Mouse (Mus musculus) liver, embryonic 14.5 days (tissue): ENCODE data around the gene Tspan32. TPM values are rescaled to one million over a fixed set of nuclear protein-coding genes. Genes with fewer than 3 reads are reported as not detected.

Experiments
- ATAC-seq: fragments of 200-750 bp; cut with Nextera tagmentation; 2 replicates; pipeline ENCODE4 v1.8.0; 2017; ENCODE audit warnings: moderate number of reproducible peaks, mild to moderate bottlenecking, moderate library complexity; ENCODE audit not compliant: insufficient read depth
- DNase-seq, 3 experiments: peaks; one replicate each; pipeline ENCODE4 v3.0.0-alpha.2; 2012 to 2013; ENCODE audit warnings: low read depth in 3 of 3, low spot score in 3 of 3
- H3K27ac ChIP-seq: fragments of 300-500 bp; sonication (generic); 2 replicates; pipeline ENCODE4 v1.5.1; 2014; ENCODE audit warnings: moderate library complexity, mild to moderate bottlenecking, control low read depth, inconsistent platforms
- H3K27me3 ChIP-seq: fragments of 300-500 bp; sonication (generic); 2 replicates; pipeline ENCODE4 v1.6.1; 2014; ENCODE audit warnings: mild to moderate bottlenecking, low read length, moderate library complexity; ENCODE audit not compliant: control insufficient read depth, insufficient read depth
- H3K36me3 ChIP-seq: fragments of 300-500 bp; sonication (generic); replicated peaks from 2 replicates; pipeline ENCODE4 v1.6.1; 2014; ENCODE audit warnings: low read depth; ENCODE audit not compliant: control insufficient read depth, insufficient read depth
- H3K4me1 ChIP-seq, 2 experiments: fragments of 200-500 bp in 1 of 2; fragments of 300-500 bp in 1 of 2; sonication (generic) in 1 of 2; replicated peaks; 2 replicates each; pipeline ENCODE4 v1.6.1; 2012 to 2014; ENCODE audit warnings: antibody characterized with exemption in 1 of 2, inconsistent platforms in 1 of 2, low read length in 1 of 2; ENCODE audit not compliant: control insufficient read depth in 2 of 2, insufficient read depth in 2 of 2
- H3K4me2 ChIP-seq: fragments of 300-500 bp; sonication (generic); 2 replicates; pipeline ENCODE4 v1.6.1; 2014; ENCODE audit warnings: low read depth, mild to moderate bottlenecking, control low read depth, moderate library complexity
- H3K4me3 ChIP-seq, 2 experiments: fragments of 200-500 bp in 1 of 2; fragments of 300-500 bp in 1 of 2; sonication (generic) in 1 of 2; 2 replicates each; pipeline ENCODE4 v1.5.1; 2012 to 2014; ENCODE audit warnings: low read depth in 2 of 2, low read length in 2 of 2, mild to moderate bottlenecking in 2 of 2, control low read depth in 1 of 2, inconsistent platforms in 1 of 2, moderate library complexity in 1 of 2; ENCODE audit not compliant: insufficient read depth in 1 of 2
- H3K9ac ChIP-seq: fragments of 300-500 bp; sonication (generic); replicated peaks from 2 replicates; pipeline ENCODE4 v1.6.1; 2014; ENCODE audit warnings: mild to moderate bottlenecking, control low read depth, moderate library complexity
- H3K9me3 ChIP-seq: fragments of 300-500 bp; sonication (generic); 2 replicates; pipeline ENCODE4 v1.6.1; 2016; ENCODE audit warnings: low read length, mixed read lengths; ENCODE audit not compliant: control insufficient read depth
- CTCF ChIP-seq: IDR thresholded peaks from 2 replicates; pipeline ENCODE4 v1.5.1; 2016; ENCODE audit warnings: antibody characterized with exemption, low read depth, control low read depth
- EP300 ChIP-seq: IDR thresholded peaks from 2 replicates; pipeline ENCODE4 v1.6.1; 2016; ENCODE audit warnings: antibody characterized with exemption, low read depth
- WGBS: fragments of 180-500 bp; shearing (Covaris S2); extraction: QIAGEN DNeasy Blood & Tissue Kit; methylation state at CpG from one replicate; pipeline ENCODE4 v1.1.7; 2014; ENCODE audit not compliant: insufficient replicate concordance; 5-methylcytosine and 5-hydroxymethylcytosine counted together
- polyA plus RNA-seq, 2 experiments: library from polyadenylated mRNA; depleted of rRNA in 1 of 2; stranded (reverse) in 1 of 2; unstranded in 1 of 2; fragments of >200 nt; fragmentation: Nextera tagmentation in 1 of 2; extraction: Ambion mirVana in 1 of 2; gene quantifications; 2 replicates each; pipeline versions ENCODE4 v1.2.1 to v1.2.3; 2012 to 2014

Gene Tspan32
- polyA plus RNA-seq, 2 experiments: 47.7 to 78.4 TPM

DNA sequence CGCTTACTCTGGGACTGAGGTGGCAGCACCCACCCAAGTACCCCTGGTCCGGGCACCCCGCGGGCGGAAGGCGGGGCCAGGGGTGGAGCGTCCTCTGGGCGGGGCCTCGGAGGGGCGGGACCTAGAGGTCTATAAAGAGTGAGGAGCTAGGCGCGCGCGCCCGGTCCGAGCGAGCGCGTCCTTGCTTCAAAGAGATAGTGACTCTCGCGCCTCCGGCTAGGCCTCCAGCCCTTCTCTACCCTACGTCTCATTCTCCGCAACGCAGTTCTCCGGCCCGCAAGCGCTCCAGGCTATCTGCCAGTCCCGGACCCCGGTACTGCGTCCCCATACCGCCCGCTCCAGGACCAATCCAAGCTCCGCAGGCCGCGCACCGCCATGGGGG lies 47.8 kb downstream of the Tspan32 start, which contains the start of gene Cd81:
Gene Cd81, plus strand, starts transcription at position 114 of the 382 bp plus-strand sequence.
- TF ChIP-seq CTCF (no peak), EP300 (no peak)
- peak within 1 kb of the TSS; percentile 68 to 75 for H3K4me3 ChIP-seq
- H3K9ac ChIP-seq: peak within 1 kb of the TSS; percentile 73
- H3K27me3 ChIP-seq: no peaks in the 10 kb centered on the region
- peak; percentile 63 to 68 (median 63) for DNase-seq
- peaks cover 28 to 46% of the 10 kb centered on the region in 2 experiments for H3K4me1 ChIP-seq
- no peaks in the 10 kb centered on the region for H3K9me3 ChIP-seq
- peak within 1 kb of the TSS; percentile 87 for H3K4me2 ChIP-seq
- ATAC-seq: peak; percentile 84
- H3K27ac ChIP-seq: peak within 1 kb of the TSS; percentile 6
- no peaks in the 10 kb centered on the region for H3K36me3 ChIP-seq
- WGBS: under 1% methylated on average over 36 of the region's 37 CpGs

DNA sequence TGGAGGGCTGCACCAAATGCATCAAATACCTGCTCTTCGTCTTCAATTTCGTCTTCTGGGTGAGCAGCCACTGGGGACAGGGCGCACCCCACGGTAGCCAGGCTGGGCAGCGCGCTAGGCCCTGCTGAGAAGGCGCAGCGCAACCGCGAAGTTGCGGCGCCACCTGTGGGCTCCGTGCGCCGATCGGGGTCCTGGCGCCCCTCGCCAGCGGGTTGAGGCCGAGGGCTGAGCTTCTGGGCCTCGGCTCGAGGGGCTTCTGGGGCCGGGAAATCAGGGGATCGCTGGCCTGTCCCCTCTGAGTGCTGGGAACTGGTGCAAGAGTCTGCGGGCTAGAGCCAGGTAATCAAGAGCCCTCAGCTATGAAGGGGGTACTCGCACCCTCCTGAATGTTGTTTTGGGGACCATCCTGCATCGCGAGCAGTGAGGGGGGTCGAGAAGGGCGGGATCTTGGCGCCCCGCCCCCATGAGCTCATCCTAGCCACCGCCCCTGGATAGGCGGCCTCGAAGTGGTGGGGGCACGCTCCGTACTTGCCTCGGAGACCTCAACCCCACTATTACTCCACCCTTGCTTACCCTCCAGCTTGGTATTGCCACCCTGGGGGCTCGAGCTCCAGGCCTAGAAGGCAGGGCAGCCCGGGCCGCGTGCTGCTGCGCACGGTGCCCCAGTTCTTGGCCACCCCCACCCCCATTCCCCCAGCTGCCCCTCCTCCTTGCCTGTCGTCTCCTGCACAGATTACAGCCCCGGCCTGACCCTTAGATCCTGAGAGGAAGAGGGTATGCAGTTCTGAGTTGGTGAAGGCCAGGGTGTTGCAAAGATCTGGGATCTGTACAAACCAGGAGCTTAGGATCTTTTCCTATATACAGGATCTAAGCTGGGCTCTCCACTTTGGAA lies 48.4 kb downstream of the Tspan32 start:
- Histone ChIP-seq H3K4me2 (peak overlapping the region; percentile 87), H3K27ac (peak overlapping the region; percentile 6), H3K9ac (peak overlapping the region; percentile 73), H3K4me3 (peak overlapping the region; percentile 68 to 75), H3K27me3 (no peaks in the 10 kb centered on the region), H3K4me1 (peaks cover 34 to 53% of the 10 kb centered on the region in 2 experiments), H3K36me3 (no peaks in the 10 kb centered on the region), H3K9me3 (no peaks in the 10 kb centered on the region)
- DNase-seq (no peak), ATAC-seq (peak; percentile 66)
- TF ChIP-seq CTCF: 0 out of 2 replicates have a peak, but pooled peaks have one; percentile 11
- TF ChIP-seq EP300: no peak
- under 1% methylated on average over 46 of the region's 46 CpGs for WGBS

DNA sequence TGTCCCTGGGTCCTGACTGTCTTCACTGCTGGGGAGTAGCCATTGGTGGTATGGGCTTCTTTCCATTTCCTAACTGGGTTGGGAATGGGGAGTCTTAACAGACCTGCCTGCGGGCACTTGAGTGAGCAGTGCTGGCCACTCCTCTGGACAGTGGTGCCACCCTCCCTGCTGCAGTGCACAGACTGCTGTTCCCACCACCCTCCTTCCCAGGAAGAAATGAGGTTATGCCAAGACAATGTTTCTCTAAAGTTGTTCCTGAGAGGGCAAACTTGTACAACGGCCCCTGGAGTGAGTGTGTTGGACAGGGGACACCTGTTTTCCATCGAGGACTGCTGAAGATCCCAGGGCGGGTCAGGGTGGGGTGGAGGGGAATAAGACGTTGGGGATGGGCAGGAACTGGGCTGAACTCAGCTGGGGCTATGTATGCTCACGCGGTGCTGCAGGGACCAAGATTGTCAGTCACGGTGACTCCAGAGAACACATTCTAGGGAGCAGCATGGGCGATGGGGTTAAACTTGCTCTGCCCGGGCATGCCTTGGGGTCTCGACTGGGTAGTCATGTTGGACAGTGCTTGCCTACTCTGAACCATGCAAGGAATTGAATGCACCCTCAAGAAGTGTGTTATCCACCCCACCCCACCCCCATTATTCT lies 49.2 kb downstream of the Tspan32 start:
- H3K27ac ChIP-seq: no peak overlapping the region
- ATAC-seq (no peak), DNase-seq (no peak)
- no peak for TF ChIP-seq CTCF
- TF ChIP-seq EP300: no peak
- no peaks in the 10 kb centered on the region for H3K9me3 ChIP-seq
- no peaks in the 10 kb centered on the region for H3K27me3 ChIP-seq
- H3K4me2 ChIP-seq: peak overlapping the region; percentile 87
- H3K4me1 ChIP-seq: peaks cover 42 to 61% of the 10 kb centered on the region in 2 experiments
- no peaks in the 10 kb centered on the region for H3K36me3 ChIP-seq
- H3K4me3 ChIP-seq: peak overlapping the region; percentile 68 to 75
- no peak overlapping the region for H3K9ac ChIP-seq
- WGBS: 18% methylated on average over 11 of the region's 11 CpGs

DNA sequence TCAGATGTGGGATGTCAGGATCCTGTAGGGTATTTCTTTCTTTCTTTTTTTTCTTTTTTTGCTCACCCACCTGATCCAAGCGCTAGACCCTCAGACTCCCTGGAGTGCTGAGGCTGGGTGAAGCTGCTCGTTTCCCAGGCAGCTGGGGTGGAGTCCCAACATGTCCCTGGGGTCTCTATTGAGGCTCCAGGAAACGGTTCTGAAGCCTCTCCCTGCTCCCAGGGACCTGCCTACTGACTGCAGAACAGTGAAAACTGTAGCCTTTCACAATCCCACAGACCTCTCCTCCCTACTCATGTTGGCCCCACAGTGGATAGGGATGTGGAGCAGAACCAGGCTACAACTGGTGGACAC lies 49.7 kb downstream of the Tspan32 start:
- 26% methylated on average over 3 of the region's 3 CpGs for WGBS
- DNase-seq (no peak), ATAC-seq (no peak)
- H3K4me1 ChIP-seq: peaks cover 46 to 66% of the 10 kb centered on the region in 2 experiments
- no peak for TF ChIP-seq EP300
- no peak for TF ChIP-seq CTCF
- peak overlapping the region; percentile 1; the same call in 1 of the 2 replicates for H3K9ac ChIP-seq
- H3K27ac ChIP-seq: no peak overlapping the region
- H3K9me3 ChIP-seq: no peaks in the 10 kb centered on the region
- H3K4me3 ChIP-seq: peak overlapping the region; percentile 5 to 75; a peak in 3 of 4 replicates
- no peaks in the 10 kb centered on the region for H3K36me3 ChIP-seq
- H3K4me2 ChIP-seq: peak overlapping the region; percentile 87
- H3K27me3 ChIP-seq: no peaks in the 10 kb centered on the region

DNA sequence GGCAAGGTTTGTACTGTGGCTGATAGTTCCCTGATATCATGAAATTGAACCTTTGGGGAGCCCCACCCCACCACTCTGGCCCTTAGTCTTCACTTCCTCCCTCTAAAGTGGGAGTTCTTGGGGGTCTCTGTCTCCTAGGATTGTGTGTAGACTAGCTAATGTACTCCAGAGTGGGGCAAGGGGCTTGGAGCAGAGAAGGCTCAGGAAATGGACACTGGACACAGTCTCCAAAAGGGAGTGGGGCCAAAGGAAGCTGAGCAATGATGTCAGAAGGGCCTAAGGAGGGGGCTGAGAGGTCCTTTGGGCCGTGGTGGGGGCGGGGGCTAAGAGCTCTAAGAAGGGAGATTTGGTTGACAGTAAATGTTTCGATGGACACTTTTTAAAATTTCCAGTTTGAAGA lies 50.2 kb downstream of the Tspan32 start:
- Histone ChIP-seq H3K4me3 (peak overlapping the region; percentile 5 to 10; a peak in 1 of 4 replicates), H3K9me3 (no peaks in the 10 kb centered on the region), H3K27me3 (no peaks in the 10 kb centered on the region), H3K4me2 (peak overlapping the region; percentile 87), H3K4me1 (peaks cover 47 to 68% of the 10 kb centered on the region in 2 experiments), H3K27ac (no peak overlapping the region), H3K9ac (peak overlapping the region; percentile 1; the same call in 1 of the 2 replicates), H3K36me3 (no peaks in the 10 kb centered on the region)
- no peak for DNase-seq
- ATAC-seq: no peak
- TF ChIP-seq EP300: no peak
- TF ChIP-seq CTCF: no peak
- WGBS: 30% methylated on average over 3 of the region's 3 CpGs
